Mouse (Mus musculus) MEL (cell line): ENCODE measurements at regions not wholly inside any gene's neighbourhood (a gene's known extent, or its start where the extent isn't known, plus 50 kb on each side); places are given as distances from the start of the nearest gene placed in this dataset.
A peak's percentile ranks its signal among the peaks of the same experiment; 100 is the strongest.

ENCODE experiments used
- DNase-seq: peaks from one replicate; pipeline ENCODE4 v3.0.0; 2011; ENCODE audit warnings: low read depth, low spot score
- H3K27ac ChIP-seq: 2 replicates; pipeline ENCODE4 v1.5.1; 2012; ENCODE audit warnings: low read depth, mild to moderate bottlenecking, control low read depth, low read length, moderate library complexity; ENCODE audit not compliant: control insufficient read depth
- H3K27me3 ChIP-seq, 2 experiments: fragments of 150-350 bp in 1 of 2; sonication (generic) in 1 of 2; 2 replicates each; pipeline ENCODE4 v1.6.1; 2012; ENCODE audit warnings: low read length in 2 of 2, mild to moderate bottlenecking in 2 of 2, improper control_type of control experiment in 1 of 2, moderate library complexity in 1 of 2; ENCODE audit not compliant: insufficient read depth in 2 of 2, control insufficient read depth in 1 of 2
- H3K36me3 ChIP-seq, 2 experiments: 2 replicates each; pipeline ENCODE4 v1.6.1; 2012 to 2014; ENCODE audit warnings: low read length in 2 of 2, improper control_type of control experiment in 1 of 2, inconsistent platforms in 1 of 2, mild to moderate bottlenecking in 1 of 2; ENCODE audit not compliant: insufficient read depth in 2 of 2, control insufficient read depth in 1 of 2
- H3K4me1 ChIP-seq, 2 experiments: fragments of 150-350 bp in 1 of 2; sonication (generic) in 1 of 2; 2 replicates each; pipeline ENCODE4 v1.6.1; 2012; ENCODE audit warnings: low read length in 2 of 2, improper control_type of control experiment in 1 of 2, mild to moderate bottlenecking in 1 of 2; ENCODE audit not compliant: insufficient read depth in 2 of 2, control insufficient read depth in 1 of 2
- H3K4me3 ChIP-seq, 2 experiments: fragments of 150-350 bp in 1 of 2; sonication (generic) in 1 of 2; 2 replicates each; pipeline ENCODE4 v1.5.1; 2012; ENCODE audit warnings: low read depth in 2 of 2, low read length in 2 of 2, mild to moderate bottlenecking in 2 of 2, moderate library complexity in 2 of 2, control low read depth in 1 of 2, improper control_type of control experiment in 1 of 2; ENCODE audit not compliant: control insufficient read depth in 1 of 2, insufficient read depth in 1 of 2
- H3K79me2 ChIP-seq: 2 replicates; pipeline ENCODE4 v1.6.1; 2012; ENCODE audit warnings: mild to moderate bottlenecking, low read length, moderate library complexity; ENCODE audit not compliant: control insufficient read depth, poor library complexity, insufficient read depth
- H3K9ac ChIP-seq: 2 replicates; pipeline ENCODE4 v1.6.1; 2012; ENCODE audit warnings: low read depth, mild to moderate bottlenecking, control low read depth, low read length, moderate library complexity; ENCODE audit not compliant: control insufficient read depth, poor library complexity, severe bottlenecking
- H3K9me3 ChIP-seq: fragments of 150-350 bp; sonication (generic); replicated peaks from 2 replicates; pipeline ENCODE4 v1.6.1; 2012; ENCODE audit warnings: mild to moderate bottlenecking, low read length, improper control_type of control experiment, moderate library complexity; ENCODE audit not compliant: insufficient read depth
- BHLHE40 ChIP-seq: IDR thresholded peaks from 2 replicates; pipeline ENCODE4 v1.6.1; 2012; ENCODE audit warnings: low read depth, mild to moderate bottlenecking, inconsistent platforms, low read length, improper control_type of control experiment, borderline replicate concordance
- CTCF ChIP-seq, 3 experiments: IDR thresholded peaks in 2 of 3; conservative IDR thresholded peaks in 1 of 3; 2 replicates each; pipeline ENCODE4 v1.5.1; 2011 to 2012; ENCODE audit warnings: low read length in 3 of 3, low read depth in 2 of 3, mild to moderate bottlenecking in 2 of 3, improper control_type of control experiment in 1 of 3, inconsistent platforms in 1 of 3, mixed read lengths in 1 of 3, moderate library complexity in 1 of 3; ENCODE audit not compliant: control insufficient read depth in 1 of 3, insufficient read depth in 1 of 3, poor library complexity in 1 of 3, severe bottlenecking in 1 of 3
- E2F4 ChIP-seq: IDR thresholded peaks from 2 replicates; pipeline ENCODE4 v1.6.1; 2011; ENCODE audit warnings: low read depth, low read length, improper control_type of control experiment, borderline replicate concordance
- EP300 ChIP-seq, 2 experiments: IDR thresholded peaks; 2 replicates each; pipeline ENCODE4 v1.6.1; 2011; ENCODE audit warnings: improper control_type of control experiment in 2 of 2, low read length in 2 of 2, low read depth in 1 of 2, mild to moderate bottlenecking in 1 of 2
- ETS1 ChIP-seq: IDR thresholded peaks from 2 replicates; pipeline ENCODE4 v1.6.1; 2012; ENCODE audit warnings: low read depth, mild to moderate bottlenecking, inconsistent platforms, low read length, improper control_type of control experiment, moderate library complexity
- HCFC1 ChIP-seq: IDR thresholded peaks from 2 replicates; pipeline ENCODE4 v1.6.1; 2012; ENCODE audit warnings: low read depth, mild to moderate bottlenecking, inconsistent platforms, low read length, improper control_type of control experiment, moderate library complexity
- KAT2A ChIP-seq: conservative IDR thresholded peaks from 2 replicates; pipeline ENCODE4 v1.6.1; 2012; ENCODE audit warnings: low read depth, low read length, improper control_type of control experiment, inconsistent platforms
- MAX ChIP-seq: IDR thresholded peaks from 2 replicates; pipeline ENCODE4 v1.6.1; 2011; ENCODE audit warnings: low read length, improper control_type of control experiment
- MEF2A ChIP-seq: IDR thresholded peaks from 2 replicates; pipeline ENCODE4 v1.6.1; 2014; ENCODE audit warnings: low read depth, mild to moderate bottlenecking, inconsistent platforms, low read length, improper control_type of control experiment; ENCODE audit not compliant: poor library complexity, insufficient replicate concordance, severe bottlenecking; ENCODE audit errors: extremely low read depth
- MYB ChIP-seq: IDR thresholded peaks from 2 replicates; pipeline ENCODE4 v1.6.1; 2011; ENCODE audit warnings: mild to moderate bottlenecking, low read depth, low read length, improper control_type of control experiment
- MYC ChIP-seq: IDR thresholded peaks from 2 replicates; pipeline ENCODE4 v1.6.1; 2011; ENCODE audit warnings: low read depth, mild to moderate bottlenecking, low read length, improper control_type of control experiment, moderate library complexity
- NRF1 ChIP-seq: IDR thresholded peaks from 2 replicates; pipeline ENCODE4 v1.6.1; 2014; ENCODE audit warnings: low read depth, mild to moderate bottlenecking, inconsistent platforms, low read length, improper control_type of control experiment, moderate library complexity; ENCODE audit not compliant: poor library complexity, insufficient read depth, severe bottlenecking
- POLR2A ChIP-seq, 2 experiments: IDR thresholded peaks; 2 replicates each; pipeline ENCODE4 v1.6.1; 2011 to 2012; ENCODE audit warnings: low read length in 2 of 2, mild to moderate bottlenecking in 2 of 2, control low read depth in 1 of 2, improper control_type of control experiment in 1 of 2, low read depth in 1 of 2, moderate library complexity in 1 of 2; ENCODE audit not compliant: control insufficient read depth in 1 of 2, insufficient read depth in 1 of 2, poor library complexity in 1 of 2
- RAD21 ChIP-seq: IDR thresholded peaks from 2 replicates; pipeline ENCODE4 v1.6.1; 2011; ENCODE audit warnings: mild to moderate bottlenecking, low read depth, low read length, improper control_type of control experiment
- RCOR1 ChIP-seq: IDR thresholded peaks from 2 replicates; pipeline ENCODE4 v1.6.1; 2012; ENCODE audit warnings: low read depth, mild to moderate bottlenecking, inconsistent platforms, low read length, improper control_type of control experiment
- TAL1 ChIP-seq: IDR thresholded peaks from 2 replicates; pipeline ENCODE4 v1.6.1; 2012; ENCODE audit warnings: mild to moderate bottlenecking, inconsistent platforms, low read length, moderate library complexity, mixed read lengths
- TCF12 ChIP-seq: IDR thresholded peaks from 2 replicates; pipeline ENCODE4 v1.6.1; 2014; ENCODE audit warnings: low read depth, mild to moderate bottlenecking, inconsistent platforms, low read length, improper control_type of control experiment, moderate library complexity
- ZKSCAN1 ChIP-seq: IDR thresholded peaks from 2 replicates; pipeline ENCODE4 v1.6.1; 2012; ENCODE audit warnings: low read depth, mild to moderate bottlenecking, inconsistent platforms, low read length, improper control_type of control experiment, moderate library complexity
- ZMIZ1 ChIP-seq: IDR thresholded peaks from 2 replicates; pipeline ENCODE4 v1.6.1; 2012; ENCODE audit warnings: low read depth, mild to moderate bottlenecking, inconsistent platforms, low read length, improper control_type of control experiment, moderate library complexity
- ZNF384 ChIP-seq: IDR thresholded peaks from 2 replicates; pipeline ENCODE4 v1.6.1; 2012; ENCODE audit warnings: low read depth, mild to moderate bottlenecking, inconsistent platforms, low read length, improper control_type of control experiment

- no peak for TF ChIP-seq E2F4
- no peak for TF ChIP-seq NRF1
- peak; percentile 93 for TF ChIP-seq TCF12
- TF ChIP-seq ZNF384 = no peak
- no peak for TF ChIP-seq MEF2A
- peak; percentile 78 for TF ChIP-seq TAL1
- peak; percentile 38; the same call in 1 of the 2 replicates for TF ChIP-seq MYC
- TF ChIP-seq MAX = no peak
- peak; percentile 81 for TF ChIP-seq ETS1
- no peak; the same call in 1 of the 2 replicates for TF ChIP-seq RAD21
Measured at GRCm38 (mm10) chr9:47224249-47224648, 225.7 kb downstream of the Gm4791 start (continued).

- H3K27ac ChIP-seq = no peak overlapping the region
- peaks cover 0 to 15% of the 10 kb centered on the region in 2 experiments; a peak in 2 of 4 replicates for H3K36me3 ChIP-seq
- H3K4me1 ChIP-seq = peaks cover 10 to 18% of the 10 kb centered on the region in 2 experiments
- no peak for DNase-seq
- H3K4me3 ChIP-seq = no peak overlapping the region
- no peaks in the 10 kb centered on the region for H3K79me2 ChIP-seq
- H3K9me3 ChIP-seq = no peaks in the 10 kb centered on the region
- no peaks in the 10 kb centered on the region for H3K27me3 ChIP-seq
- no peak for TF ChIP-seq POLR2A (IDR thresholded peaks at IDR 0.05; ENCODE audit: control insufficient read depth in 1 of 2, insufficient read depth in 1 of 2, low read depth in 1 of 2, low read length in 2 of 2, poor library complexity in 1 of 2)
- no peak for TF ChIP-seq MYB
- TF ChIP-seq KAT2A = no peak
- no peak for TF ChIP-seq MAX
- TF ChIP-seq HCFC1 = no peak
- H3K9ac ChIP-seq = no peak overlapping the region
Measured at GRCm38 (mm10) chr9:47226476-47227271, 228.1 kb downstream of the Gm4791 start.

- Histone ChIP-seq H3K36me3 (peaks cover 0 to 15% of the 10 kb centered on the region in 2 experiments; a peak in 2 of 4 replicates), H3K79me2 (no peaks in the 10 kb centered on the region), H3K27me3 (no peaks in the 10 kb centered on the region), H3K9ac (no peak overlapping the region), H3K4me3 (no peak overlapping the region), H3K4me1 (peaks cover 10 to 18% of the 10 kb centered on the region in 2 experiments), H3K27ac (no peak overlapping the region), H3K9me3 (no peaks in the 10 kb centered on the region)
- peak; percentile 66 for DNase-seq
- no peak for TF ChIP-seq ZKSCAN1
- 0 out of 2 replicates have a peak, but pooled peaks have one; percentile 25 for TF ChIP-seq BHLHE40
- TF ChIP-seq EP300 (IDR thresholded peaks at IDR 0.05; ENCODE audit: low read depth in 1 of 2, low read length in 2 of 2) = 0 out of 4 replicates have a peak, but pooled peaks of 1 of the 2 experiments have one; percentile 16
- TF ChIP-seq RCOR1 = no peak
- TF ChIP-seq ZMIZ1 = no peak
- TF ChIP-seq CTCF (IDR thresholded peaks at IDR 0.05 in 2 of 3, conservative IDR thresholded peaks at IDR 0.05 in 1 of 3; ENCODE audit: control insufficient read depth in 1 of 3, insufficient read depth in 1 of 3, low read depth in 2 of 3, low read length in 3 of 3, poor library complexity in 1 of 3, severe bottlenecking in 1 of 3) = no peak
- TF ChIP-seq MAX = peak; percentile 62
Measured at GRCm38 (mm10) chr9:47227298-47227697, 228.8 kb downstream of the Gm4791 start.
